Mouse (Mus musculus) mature B cell (primary cell): ENCODE results near the gene Rufy4.

Source experiments
- in situ Hi-C: fragments of 300-500 bp; cut with MboI; formaldehyde crosslinking; loops from 2 replicates; pipeline ENCODE4 v1.14.3; 2019

The Rufy4 gene

GRCm38 (mm10) chr1:74106214-74106613, 19.1 kb upstream of the Rufy4 start:
- in situ Hi-C loops = no loop called here

- in situ Hi-C loops = no loop called here
These were observed 17.3 kb upstream of the Rufy4 start for GRCm38 (mm10) chr1:74107931-74108618.

GRCm38 (mm10) chr1:74109670-74110069, 15.7 kb upstream of the Rufy4 start:
- in situ Hi-C loops = no loop called here

- in situ Hi-C loops = no loop called here
These were observed 14.2 kb upstream of the Rufy4 start for GRCm38 (mm10) chr1:74110932-74111695.

GRCm38 (mm10) chr1:74111696-74112030, 13.7 kb upstream of the Rufy4 start:
- in situ Hi-C loops = no loop called here

GRCm38 (mm10) chr1:74113071-74113470, 12.3 kb upstream of the Rufy4 start:
- in situ Hi-C loops = no loop called here

- in situ Hi-C loops = no loop called here
These were observed 7.5 kb upstream of the Rufy4 start for GRCm38 (mm10) chr1:74117876-74118275.

- in situ Hi-C loops = no loop called here
These were observed 6.2 kb upstream of the Rufy4 start for GRCm38 (mm10) chr1:74119115-74119514.

GRCm38 (mm10) chr1:74121138-74121537, 4.2 kb upstream of the Rufy4 start:
- in situ Hi-C loops = no loop called here

GRCm38 (mm10) chr1:74121821-74122576, 3.3 kb upstream of the Rufy4 start:
- in situ Hi-C loops = no loop called here

- in situ Hi-C loops = no loop called here
These were observed 2.1 kb upstream of the Rufy4 start for GRCm38 (mm10) chr1:74123215-74123614.

- in situ Hi-C loops = no loop called here
These were observed 1.0 kb upstream of the Rufy4 start, which contains the start of gene Tns1 for GRCm38 (mm10) chr1:74124021-74124981. TSS of gene Tns1 (minus strand) at chr1:74124449.

GRCm38 (mm10) chr1:74130883-74131659, 5.7 kb downstream of the Rufy4 start:
- in situ Hi-C loops = no loop called here

GRCm38 (mm10) chr1:74132011-74132410, 6.7 kb downstream of the Rufy4 start:
- in situ Hi-C loops = no loop called here

GRCm38 (mm10) chr1:74133954-74134353, 8.6 kb downstream of the Rufy4 start:
- in situ Hi-C loops = no loop called here

GRCm38 (mm10) chr1:74135326-74135950, 10.1 kb downstream of the Rufy4 start:
- in situ Hi-C loops = no loop called here

GRCm38 (mm10) chr1:74139415-74139814, 14.1 kb downstream of the Rufy4 start:
- in situ Hi-C loops = no loop called here

GRCm38 (mm10) chr1:74141781-74142180, 16.4 kb downstream of the Rufy4 start:
- in situ Hi-C loops = no loop called here

- in situ Hi-C loops = no loop called here
These were observed 24.0 kb downstream of the Rufy4 start for GRCm38 (mm10) chr1:74149106-74149885.
